Mouse (Mus musculus): ENCODE measurements at regions not wholly inside any gene's neighbourhood (a gene's known extent, or its start where the extent isn't known, plus 50 kb on each side); places are given as distances from the start of the nearest gene placed in this dataset.
"Not testable (repeated sequence)": the region's sequence is repeated elsewhere in the genome, so short reads cannot be mapped to it uniquely, and the experiment has no call there.

GRCm38 (mm10) chr3:21992203-21992602 is 84.2 kb upstream of the Tbl1xr1 start:
- DNase-seq (ENCODE audit: low spot score in 2 of 2): no peak

GRCm38 (mm10) chr3:21993961-21994360 is 82.5 kb upstream of the Tbl1xr1 start:
- no peak for DNase-seq (ENCODE audit: low spot score in 2 of 2)

GRCm38 (mm10) chr3:21995566-21996391 is 80.7 kb upstream of the Tbl1xr1 start:
- DNase-seq (ENCODE audit: low spot score in 2 of 2): no peak

GRCm38 (mm10) chr3:21997387-21997786 is 79.1 kb upstream of the Tbl1xr1 start:
- DNase-seq (ENCODE audit: low spot score in 2 of 2): no peak

GRCm38 (mm10) chr3:22005456-22005855 is 71.0 kb upstream of the Tbl1xr1 start:
- no peak for DNase-seq (ENCODE audit: low spot score in 2 of 2)

- no peak for DNase-seq (ENCODE audit: low spot score in 2 of 2)
Observed at GRCm38 (mm10) chr3:22006113-22006512, 70.3 kb upstream of the Tbl1xr1 start.

- no peak for DNase-seq (ENCODE audit: low spot score in 2 of 2)
Observed at GRCm38 (mm10) chr3:22006651-22007050, 69.8 kb upstream of the Tbl1xr1 start.

GRCm38 (mm10) chr3:22007736-22008135 is 68.7 kb upstream of the Tbl1xr1 start:
- no peak for DNase-seq (ENCODE audit: low spot score in 2 of 2)

GRCm38 (mm10) chr3:22008432-22008831 is 68.0 kb upstream of the Tbl1xr1 start:
- DNase-seq (ENCODE audit: low spot score in 2 of 2): no peak

GRCm38 (mm10) chr3:22009898-22010699 is 66.4 kb upstream of the Tbl1xr1 start:
- no peak for DNase-seq (ENCODE audit: low spot score in 2 of 2)

- DNase-seq (ENCODE audit: low spot score in 2 of 2): not testable (repeated sequence)
Observed at GRCm38 (mm10) chr3:22010700-22010991, 65.8 kb upstream of the Tbl1xr1 start.

GRCm38 (mm10) chr3:22021360-22021935 is 55.0 kb upstream of the Tbl1xr1 start:
- DNase-seq (ENCODE audit: low spot score in 2 of 2): no peak

- no peak for DNase-seq (ENCODE audit: low spot score in 2 of 2)
Observed at GRCm38 (mm10) chr3:22022418-22022817, 54.0 kb upstream of the Tbl1xr1 start.

- no peak for DNase-seq (ENCODE audit: low spot score in 2 of 2)
Observed at GRCm38 (mm10) chr3:22023049-22023448, 53.4 kb upstream of the Tbl1xr1 start.

- DNase-seq (ENCODE audit: low spot score in 2 of 2): no peak
Observed at GRCm38 (mm10) chr3:22023551-22023950, 52.9 kb upstream of the Tbl1xr1 start.

- DNase-seq (ENCODE audit: low spot score in 2 of 2): no peak
Observed at GRCm38 (mm10) chr3:22024200-22024599, 52.3 kb upstream of the Tbl1xr1 start.

GRCm38 (mm10) chr3:22025119-22025518 is 51.3 kb upstream of the Tbl1xr1 start:
- DNase-seq (ENCODE audit: low spot score in 2 of 2): no peak

- DNase-seq (ENCODE audit: low spot score in 2 of 2): no peak
Observed at GRCm38 (mm10) chr3:22025615-22026014, 50.8 kb upstream of the Tbl1xr1 start.
